Mouse (Mus musculus) liver, embryonic 14.5 days (tissue): ENCODE results near the gene Tcn2. TPM values are rescaled to one million over a fixed set of nuclear protein-coding genes. Genes with fewer than 3 reads are reported as not detected.

ENCODE experiments used
- ATAC-seq: fragments of 200-750 bp; cut with Nextera tagmentation; 2 replicates; pipeline ENCODE4 v1.8.0; 2017; ENCODE audit warnings: moderate number of reproducible peaks, mild to moderate bottlenecking, moderate library complexity; ENCODE audit not compliant: insufficient read depth
- DNase-seq, 3 experiments: peaks; one replicate each; pipeline ENCODE4 v3.0.0-alpha.2; 2012 to 2013; ENCODE audit warnings: low read depth in 3 of 3, low spot score in 3 of 3
- H3K27ac ChIP-seq: fragments of 300-500 bp; sonication (generic); 2 replicates; pipeline ENCODE4 v1.5.1; 2014; ENCODE audit warnings: moderate library complexity, mild to moderate bottlenecking, control low read depth, inconsistent platforms
- H3K27me3 ChIP-seq: fragments of 300-500 bp; sonication (generic); 2 replicates; pipeline ENCODE4 v1.6.1; 2014; ENCODE audit warnings: mild to moderate bottlenecking, low read length, moderate library complexity; ENCODE audit not compliant: control insufficient read depth, insufficient read depth
- H3K36me3 ChIP-seq: fragments of 300-500 bp; sonication (generic); replicated peaks from 2 replicates; pipeline ENCODE4 v1.6.1; 2014; ENCODE audit warnings: low read depth; ENCODE audit not compliant: control insufficient read depth, insufficient read depth
- H3K4me1 ChIP-seq, 2 experiments: fragments of 200-500 bp in 1 of 2; fragments of 300-500 bp in 1 of 2; sonication (generic) in 1 of 2; replicated peaks; 2 replicates each; pipeline ENCODE4 v1.6.1; 2012 to 2014; ENCODE audit warnings: antibody characterized with exemption in 1 of 2, inconsistent platforms in 1 of 2, low read length in 1 of 2; ENCODE audit not compliant: control insufficient read depth in 2 of 2, insufficient read depth in 2 of 2
- H3K4me2 ChIP-seq: fragments of 300-500 bp; sonication (generic); 2 replicates; pipeline ENCODE4 v1.6.1; 2014; ENCODE audit warnings: low read depth, mild to moderate bottlenecking, control low read depth, moderate library complexity
- H3K4me3 ChIP-seq, 2 experiments: fragments of 200-500 bp in 1 of 2; fragments of 300-500 bp in 1 of 2; sonication (generic) in 1 of 2; 2 replicates each; pipeline ENCODE4 v1.5.1; 2012 to 2014; ENCODE audit warnings: low read depth in 2 of 2, low read length in 2 of 2, mild to moderate bottlenecking in 2 of 2, control low read depth in 1 of 2, inconsistent platforms in 1 of 2, moderate library complexity in 1 of 2; ENCODE audit not compliant: insufficient read depth in 1 of 2
- H3K9ac ChIP-seq: fragments of 300-500 bp; sonication (generic); replicated peaks from 2 replicates; pipeline ENCODE4 v1.6.1; 2014; ENCODE audit warnings: mild to moderate bottlenecking, control low read depth, moderate library complexity
- H3K9me3 ChIP-seq: fragments of 300-500 bp; sonication (generic); 2 replicates; pipeline ENCODE4 v1.6.1; 2016; ENCODE audit warnings: low read length, mixed read lengths; ENCODE audit not compliant: control insufficient read depth
- CTCF ChIP-seq: IDR thresholded peaks from 2 replicates; pipeline ENCODE4 v1.5.1; 2016; ENCODE audit warnings: antibody characterized with exemption, low read depth, control low read depth
- EP300 ChIP-seq: IDR thresholded peaks from 2 replicates; pipeline ENCODE4 v1.6.1; 2016; ENCODE audit warnings: antibody characterized with exemption, low read depth
- WGBS: fragments of 180-500 bp; shearing (Covaris S2); extraction: QIAGEN DNeasy Blood & Tissue Kit; methylation state at CpG from one replicate; pipeline ENCODE4 v1.1.7; 2014; ENCODE audit not compliant: insufficient replicate concordance; 5-methylcytosine and 5-hydroxymethylcytosine counted together
- polyA plus RNA-seq, 2 experiments: library from polyadenylated mRNA; depleted of rRNA in 1 of 2; stranded (reverse) in 1 of 2; unstranded in 1 of 2; fragments of >200 nt; fragmentation: Nextera tagmentation in 1 of 2; extraction: Ambion mirVana in 1 of 2; gene quantifications; 2 replicates each; pipeline versions ENCODE4 v1.2.1 to v1.2.3; 2012 to 2014

Tcn2 gene
- polyA plus RNA-seq (2012; rRNA removed) (14.6 and 16.7 TPM in 2 replicates), polyA plus RNA-seq (2014; fragmentation: Nextera tagmentation; extraction: Ambion mirVana) (16.3 and 17.5 TPM in 2 replicates)

DNA sequence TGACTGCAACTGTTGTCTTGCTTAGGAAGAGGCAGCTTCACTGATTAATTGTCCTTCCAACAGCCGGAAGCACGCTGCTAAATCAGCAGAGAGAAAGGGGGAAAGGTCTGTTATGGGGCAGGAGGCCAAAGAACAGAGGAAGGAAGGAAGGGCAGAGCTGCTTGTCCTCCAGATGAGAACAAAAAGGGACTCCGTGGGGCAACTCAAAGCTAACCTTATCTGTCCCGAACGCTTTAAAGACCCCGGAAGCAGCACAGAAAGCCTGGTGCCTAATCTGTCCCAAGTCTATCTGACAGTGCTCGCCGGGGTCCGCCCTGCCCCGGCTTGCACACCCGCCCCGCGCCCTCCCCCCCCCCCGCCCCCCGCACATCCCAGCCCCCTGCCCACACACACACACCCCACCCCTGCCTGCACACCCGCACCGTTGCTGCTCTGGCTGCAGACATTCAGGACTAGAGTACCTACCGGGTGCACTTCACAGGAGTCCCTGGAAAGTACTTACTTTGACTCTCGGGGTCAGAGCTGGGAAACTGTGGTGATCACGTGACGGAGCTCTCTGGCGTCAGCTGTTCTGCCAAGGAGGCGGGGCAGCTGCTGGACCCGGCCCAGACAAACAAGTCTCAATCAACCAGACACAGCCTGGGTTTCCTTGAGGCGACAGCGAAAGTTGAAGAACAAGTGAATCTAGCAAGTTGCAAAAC, at the start of gene Tcn2:
Gene Tcn2, minus strand, starts transcription at position 649 of the 701 bp plus-strand sequence.
- H3K4me3 ChIP-seq, result peak within 1 kb of the TSS; percentile 45 to 60
- no peak within 1 kb of the TSS for H3K27ac ChIP-seq
- no peaks in the 10 kb centered on the region for H3K36me3 ChIP-seq
- H3K27me3 ChIP-seq, result no peaks in the 10 kb centered on the region
- no peaks in the 10 kb centered on the region for H3K9me3 ChIP-seq
- peak; percentile 50 to 55 (median 54) for DNase-seq
- peak within 1 kb of the TSS; percentile 16 for H3K9ac ChIP-seq
- no peak for TF ChIP-seq CTCF
- TF ChIP-seq EP300, result no peak
- H3K4me2 ChIP-seq, result peak within 1 kb of the TSS; percentile 67
- WGBS, result under 1% methylated on average over 23 of the region's 26 CpGs
- H3K4me1 ChIP-seq, result no peaks in the 10 kb centered on the region
- ATAC-seq, result peak; percentile 71

DNA sequence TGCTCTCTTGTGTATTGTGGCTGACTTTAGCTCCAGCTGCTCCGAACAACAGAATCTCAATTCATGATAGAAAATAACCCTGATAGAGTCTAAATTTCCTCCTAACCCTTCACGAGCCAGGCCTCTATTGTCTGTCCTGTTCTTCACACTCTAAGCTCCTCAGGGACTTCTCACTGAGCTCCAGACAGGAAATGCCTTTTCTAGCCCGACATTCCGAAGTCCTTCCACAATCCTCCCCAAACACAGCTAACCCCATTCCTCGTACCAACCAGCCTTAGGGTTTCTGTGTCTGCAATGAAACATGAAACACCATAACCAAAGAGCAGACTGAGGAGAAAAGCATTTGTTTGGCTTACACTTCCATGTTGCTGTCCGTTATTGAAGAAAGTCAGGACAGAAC, 49.6 kb upstream of the Tcn2 start:
- H3K27me3 ChIP-seq, result peaks cover 20% of the 10 kb centered on the region
- no peak for TF ChIP-seq CTCF
- no peak for TF ChIP-seq EP300
- no peak overlapping the region for H3K4me2 ChIP-seq
- ATAC-seq (no peak), DNase-seq (no peak)
- no peak overlapping the region for H3K4me3 ChIP-seq
- no peak overlapping the region for H3K9ac ChIP-seq
- peaks cover 22% of the 10 kb centered on the region for H3K36me3 ChIP-seq
- WGBS, result 45% methylated on average over 6 of the region's 6 CpGs
- no peaks in the 10 kb centered on the region for H3K9me3 ChIP-seq
- H3K4me1 ChIP-seq, result peaks cover 0 to 3% of the 10 kb centered on the region in 2 experiments; a peak in 1 of 4 replicates
- H3K27ac ChIP-seq, result no peak overlapping the region

DNA sequence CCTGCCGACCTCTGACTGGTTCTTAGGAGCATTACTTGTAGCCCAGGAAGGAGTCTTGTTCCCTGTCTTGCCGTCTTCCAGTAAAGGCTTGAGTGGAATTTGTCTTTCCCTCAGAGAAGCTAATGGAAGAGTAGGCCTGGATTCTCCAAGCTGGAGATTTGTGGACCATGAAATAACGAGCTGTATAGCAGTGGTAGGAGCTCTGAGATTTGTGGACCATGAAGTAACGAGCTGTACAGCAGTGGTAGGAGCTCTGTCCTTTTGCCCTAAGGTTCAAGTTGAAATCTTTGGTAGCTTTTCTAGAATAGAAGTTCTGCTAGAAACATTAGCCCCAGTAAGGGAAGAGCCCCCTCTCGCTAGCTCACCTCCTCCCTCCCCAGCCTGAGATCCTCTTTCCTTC, 46.5 kb upstream of the Tcn2 start:
- ATAC-seq, result no peak

DNA sequence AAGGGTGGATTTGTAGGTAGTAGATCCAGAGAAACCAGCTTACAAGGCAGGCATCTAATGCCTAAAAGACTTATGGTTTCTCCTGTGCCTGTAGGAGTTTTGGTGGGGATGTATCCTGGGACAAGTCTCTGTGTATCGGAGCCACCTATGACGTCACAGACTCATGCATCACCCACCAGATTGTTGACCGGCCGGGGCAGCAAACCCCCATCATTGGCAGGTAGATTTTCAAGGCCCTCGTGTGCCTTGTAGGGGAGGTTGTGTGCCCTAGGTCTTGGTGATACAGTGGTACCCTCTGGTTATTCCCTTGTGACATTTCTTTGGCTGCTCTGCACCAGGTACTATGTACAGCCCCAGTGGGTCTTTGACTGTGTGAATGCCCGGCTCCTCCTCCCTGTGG, 44.7 kb upstream of the Tcn2 start, which contains the start of gene 4930556J24Rik:
Gene 4930556J24Rik, minus strand, starts transcription at position 101 of the 400 bp plus-strand sequence.
- WGBS, result 76% methylated on average over 6 of the region's 6 CpGs
- ATAC-seq, result no peak

More for the DNA sequence above, 46.5 kb upstream of the Tcn2 start:
- Histone ChIP-seq H3K4me2 (no peak overlapping the region), H3K9ac (no peak overlapping the region), H3K9me3 (no peaks in the 10 kb centered on the region), H3K27ac (no peak overlapping the region), H3K36me3 (peaks cover 29% of the 10 kb centered on the region), H3K4me1 (peaks cover 0 to 3% of the 10 kb centered on the region in 2 experiments; a peak in 1 of 4 replicates), H3K27me3 (peaks cover 9% of the 10 kb centered on the region), H3K4me3 (no peak overlapping the region)
- TF ChIP-seq EP300 (no peak), CTCF (no peak)
- no peak for DNase-seq
- 73% methylated on average over 5 of the region's 5 CpGs for WGBS

DNA sequence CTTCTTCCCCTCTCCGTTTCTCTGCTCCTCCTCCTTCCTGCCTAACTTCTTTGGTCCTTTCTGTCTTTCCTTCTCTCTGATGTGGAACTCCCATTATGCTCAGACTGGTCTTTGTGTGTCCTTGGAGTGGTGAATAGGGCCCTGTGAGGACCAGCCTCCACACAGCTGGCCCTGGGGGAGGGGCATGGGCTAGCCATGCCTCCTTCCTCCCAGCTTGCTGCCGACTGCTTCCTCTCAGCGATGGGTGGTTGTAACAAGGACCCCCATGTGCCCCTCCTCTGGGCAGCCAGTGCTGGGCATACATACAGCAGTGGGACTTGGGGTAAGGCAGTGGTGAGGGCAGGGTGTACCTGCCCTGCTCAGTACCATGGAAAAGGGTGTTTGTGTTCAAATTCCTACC, 42.4 kb upstream of the Tcn2 start:
- no peak for TF ChIP-seq CTCF
- no peak for TF ChIP-seq EP300
- Histone ChIP-seq H3K4me2 (no peak overlapping the region), H3K27me3 (no peaks in the 10 kb centered on the region), H3K36me3 (peaks cover 44% of the 10 kb centered on the region), H3K9ac (no peak overlapping the region), H3K4me1 (no peaks in the 10 kb centered on the region), H3K4me3 (no peak overlapping the region), H3K9me3 (no peaks in the 10 kb centered on the region), H3K27ac (no peak overlapping the region)
- ATAC-seq (no peak), DNase-seq (no peak)
- 71% methylated on average over 3 of the region's 3 CpGs for WGBS

More for the DNA sequence above, 44.7 kb upstream of the Tcn2 start, which contains the start of gene 4930556J24Rik:
- H3K27ac ChIP-seq, result no peak within 1 kb of the TSS
- no peak within 1 kb of the TSS for H3K4me2 ChIP-seq
- H3K9ac ChIP-seq, result no peak within 1 kb of the TSS
- TF ChIP-seq CTCF, result no peak
- no peak for TF ChIP-seq EP300
- H3K4me3 ChIP-seq, result no peak within 1 kb of the TSS
- peaks cover 0 to under 1% of the 10 kb centered on the region in 2 experiments; a peak in 1 of 4 replicates for H3K4me1 ChIP-seq
- no peaks in the 10 kb centered on the region for H3K27me3 ChIP-seq
- DNase-seq, result no peak
- H3K9me3 ChIP-seq, result no peaks in the 10 kb centered on the region
- peaks cover 35% of the 10 kb centered on the region for H3K36me3 ChIP-seq
